Mouse (Mus musculus) lung, postnatal 0 days (tissue): ENCODE data around the gene Dcaf4.

Source experiments
- CTCF ChIP-seq: IDR thresholded peaks from 2 replicates; pipeline ENCODE4 v1.5.1; 2016; ENCODE audit warnings: antibody characterized with exemption, mild to moderate bottlenecking
- EP300 ChIP-seq: IDR thresholded peaks from 2 replicates; pipeline ENCODE4 v1.6.1; 2016; ENCODE audit warnings: antibody characterized with exemption, mild to moderate bottlenecking, control low read depth

DNA sequence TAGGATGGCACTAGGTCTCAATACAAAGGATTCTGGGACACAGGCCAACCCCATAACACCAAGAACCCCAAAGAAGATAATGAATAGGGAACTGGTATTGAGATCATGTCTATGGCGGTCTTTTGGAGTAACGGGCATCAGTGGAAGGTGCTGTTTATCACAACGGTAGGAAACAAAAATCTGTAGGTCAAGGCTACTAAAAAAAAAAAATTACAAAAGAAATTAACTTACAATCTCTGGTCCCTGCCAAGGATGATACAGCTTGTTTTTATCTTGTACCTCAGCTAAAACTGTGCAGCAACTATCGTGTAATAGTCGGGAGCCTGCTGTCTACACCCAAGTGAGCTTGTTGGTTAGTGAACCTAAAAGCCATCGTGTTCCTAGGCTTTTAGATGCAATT is 23.5 kb upstream of the Dcaf4 start:
- TF ChIP-seq CTCF (no peak), EP300 (no peak)
